Comparison of ENCODE assay signal across 8 mouse cellular contexts in genomic region chr5:110230780-110231461, GRCm38 (mm10). TPM values are rescaled to one million over a fixed set of nuclear protein-coding genes. Genes with fewer than 3 reads are reported as not detected.
DNase-seq lines count a peak whose midpoint lies in the region; ATAC-seq and TF ChIP-seq lines count a peak whose summit lies in the region.

Gene Ankle2 (plus strand): TSS chr5:110231004.

- TF ChIP-seq POLR2A in olfactory bulb, adult 2 months (IDR thresholded peaks at IDR 0.05; ENCODE audit: insufficient read depth, low read depth, low read length): peak; percentile 76
- peak; percentile 84 for TF ChIP-seq POLR2A in thymus, adult 2 months (IDR thresholded peaks at IDR 0.05; ENCODE audit: control insufficient read depth, extremely low read depth, insufficient read depth, low read length, poor library complexity)

- H3K4me3 ChIP-seq in ES-E14 (ENCODE audit: insufficient read depth in 1 of 2, low read depth in 1 of 2, low read length in 2 of 2, poor library complexity in 1 of 2, severe bottlenecking in 1 of 2): peak within 1 kb of the TSS; percentile 81 to 97
- H3K4me3 ChIP-seq in forebrain, embryonic 16.5 days (replicated peaks; ENCODE audit: low read length): peak within 1 kb of the TSS; percentile 95
- H3K4me3 ChIP-seq in layer of hippocampus, adult 2 months: peak within 1 kb of the TSS; percentile 83
- H3K4me3 ChIP-seq in lung, embryonic 14.5 days (ENCODE audit: low read depth, low read length): peak within 1 kb of the TSS; percentile 94
- peak within 1 kb of the TSS; percentile 83 for H3K4me3 ChIP-seq in olfactory bulb, adult 2 months (ENCODE audit: insufficient read depth, low read depth, low read length)
- peak within 1 kb of the TSS; percentile 88 for H3K4me3 ChIP-seq in thymus, adult 2 months (ENCODE audit: control insufficient read depth, insufficient read depth, low read length)

- ATAC-seq in forebrain, embryonic 16.5 days: peak; percentile 98
- ATAC-seq in lung, embryonic 14.5 days (ENCODE audit: insufficient read depth): peak; percentile 98

- intact Hi-C loops in heart, postnatal 36 days (cut with DNase I): no loop called here

- WGBS in forebrain, embryonic 16.5 days: 0% methylated on average over 76 of the region's 81 CpGs
- under 1% methylated on average over 79 of the region's 81 CpGs for WGBS in lung, embryonic 14.5 days
- WGBS in olfactory bulb, adult 2 months: under 1% methylated on average over 80 of the region's 81 CpGs
- under 1% methylated on average over 81 of the region's 81 CpGs for WGBS in thymus, adult 2 months

- no peak; the same call in 1 of the 2 replicates for TF ChIP-seq CTCF in layer of hippocampus, adult 2 months (conservative IDR thresholded peaks at IDR 0.05)
- TF ChIP-seq CTCF in lung, embryonic 14.5 days (IDR thresholded peaks at IDR 0.05; ENCODE audit: low read depth): no peak
- no peak for TF ChIP-seq CTCF in olfactory bulb, adult 2 months (IDR thresholded peaks at IDR 0.05; ENCODE audit: insufficient read depth, low read depth, low read length)
- peak; percentile 30; the same call in 1 of the 2 replicates for TF ChIP-seq CTCF in thymus, adult 2 months (IDR thresholded peaks at IDR 0.05; ENCODE audit: borderline replicate concordance, control insufficient read depth, extremely low read depth, insufficient read depth, low read length, poor library complexity)

- in situ Hi-C loops in ES-E14 (cut with MboI; ENCODE audit: low sequenced_read_pairs in 2 of 2, unreplicated experiment in 2 of 2): no loop called here

- peak within 1 kb of the TSS; percentile 77 for H3K4me2 ChIP-seq in forebrain, embryonic 16.5 days (ENCODE audit: low read length)
- H3K4me2 ChIP-seq in lung, embryonic 14.5 days: peak within 1 kb of the TSS; percentile 71

- peak; percentile 90 for DNase-seq in ES-E14 (ENCODE audit: low read depth, low spot score)
- peak; percentile 90 for DNase-seq in cerebellum, adult 11-12 months
- peak; percentile 93 to 97 for DNase-seq in heart, postnatal 36 days
- peak; percentile 84 to 90 for DNase-seq in layer of hippocampus, adult 2 months (ENCODE audit: low spot score in 2 of 2)
- peak; percentile 96 for DNase-seq in lung, embryonic 14.5 days
- peak; percentile 93 for DNase-seq in thymus, adult 2 months

- H3K9ac ChIP-seq in ES-E14 (ENCODE audit: insufficient read depth, low read depth, low read length, poor library complexity, severe bottlenecking): peak within 1 kb of the TSS; percentile 98
- peak within 1 kb of the TSS; percentile 95 for H3K9ac ChIP-seq in forebrain, embryonic 16.5 days (replicated peaks; ENCODE audit: low read depth, low read length)
- H3K9ac ChIP-seq in lung, embryonic 14.5 days: peak within 1 kb of the TSS; percentile 97

- peak within 1 kb of the TSS; percentile 75 for H3K27ac ChIP-seq in ES-E14 (ENCODE audit: insufficient read depth, low read depth, low read length, poor library complexity, severe bottlenecking)
- H3K27ac ChIP-seq in forebrain, embryonic 16.5 days (ENCODE audit: low read length): peak within 1 kb of the TSS; percentile 92
- peak within 1 kb of the TSS; percentile 96 for H3K27ac ChIP-seq in layer of hippocampus, adult 2 months
- H3K27ac ChIP-seq in lung, embryonic 14.5 days (ENCODE audit: low read depth): peak within 1 kb of the TSS; percentile 97
- H3K27ac ChIP-seq in olfactory bulb, adult 2 months (ENCODE audit: insufficient read depth, low read depth, low read length): peak within 1 kb of the TSS; percentile 74
- peak within 1 kb of the TSS; percentile 27; the same call in 1 of the 2 replicates for H3K27ac ChIP-seq in thymus, adult 2 months (ENCODE audit: control insufficient read depth, insufficient read depth, low read length)

- H3K27me3 ChIP-seq in forebrain, embryonic 16.5 days (replicated peaks; ENCODE audit: control insufficient read depth, insufficient read depth, low read length): no peaks in the 10 kb centered on the region
- no peaks in the 10 kb centered on the region for H3K27me3 ChIP-seq in lung, embryonic 14.5 days (ENCODE audit: insufficient read depth, low read length)
- H3K27me3 ChIP-seq in thymus, adult 2 months (ENCODE audit: control insufficient read depth, insufficient read depth, low read length): no peaks in the 10 kb centered on the region

- H3K36me3 ChIP-seq in ES-E14 (ENCODE audit: control insufficient read depth, insufficient read depth, low read length, poor library complexity, severe bottlenecking): peaks cover 5% of the 10 kb centered on the region
- no peaks in the 10 kb centered on the region; the same call in 1 of the 2 replicates for H3K36me3 ChIP-seq in forebrain, embryonic 16.5 days (ENCODE audit: control insufficient read depth, insufficient read depth)
- H3K36me3 ChIP-seq in lung, embryonic 14.5 days (ENCODE audit: insufficient read depth): peaks cover 29% of the 10 kb centered on the region
- H3K36me3 ChIP-seq in thymus, adult 2 months (ENCODE audit: control insufficient read depth, insufficient read depth, low read length): 0 out of 2 replicates have a peak, but pooled peaks cover 9% of the 10 kb centered on the region

- no peaks in the 10 kb centered on the region for H3K9me3 ChIP-seq in ES-E14 (ENCODE audit: control insufficient read depth, insufficient read depth, low read depth, low read length)
- no peaks in the 10 kb centered on the region for H3K9me3 ChIP-seq in forebrain, embryonic 16.5 days (ENCODE audit: control insufficient read depth, low read length)
- no peaks in the 10 kb centered on the region for H3K9me3 ChIP-seq in lung, embryonic 14.5 days (ENCODE audit: low read depth, low read length)

- H3K4me1 ChIP-seq in ES-E14 (ENCODE audit: control insufficient read depth in 2 of 2, insufficient read depth in 2 of 2, low read length in 2 of 2, poor library complexity in 1 of 2): 0 out of 4 replicates have a peak, but pooled peaks cover 0 to 2% of the 10 kb centered on the region in 2 experiments
- H3K4me1 ChIP-seq in forebrain, embryonic 16.5 days (replicated peaks; ENCODE audit: control insufficient read depth, insufficient read depth, low read length): peaks cover 23% of the 10 kb centered on the region
- H3K4me1 ChIP-seq in lung, embryonic 14.5 days (ENCODE audit: insufficient read depth): peaks cover 2% of the 10 kb centered on the region; the same call in 1 of the 2 replicates
- H3K4me1 ChIP-seq in olfactory bulb, adult 2 months (ENCODE audit: control insufficient read depth, insufficient read depth, low read length): peaks cover 2% of the 10 kb centered on the region; the same call in 1 of the 2 replicates
- H3K4me1 ChIP-seq in thymus, adult 2 months (replicated peaks; ENCODE audit: control insufficient read depth, insufficient read depth, low read length): peaks cover 3% of the 10 kb centered on the region

TF ChIP-seq in ES-E14, 5 proteins besides CTCF, POLR2A, EP300 and RAD21:
- TF ChIP-seq ZC3H11A (IDR thresholded peaks at IDR 0.05; ENCODE audit: borderline replicate concordance, low read depth, low read length) (no peak), HCFC1 (IDR thresholded peaks at IDR 0.05; ENCODE audit: borderline replicate concordance, insufficient read depth, low read length) (peak; percentile 89)

RNA-seq across cellular contexts. Expression of gene Ankle2, which starts in this region (rescaled TPM):
- total RNA-seq in ES-E14 (2012; rRNA removed): 83.3 and 134 TPM in 2 replicates
- 25.2 and 29.1 TPM in 2 replicates for polyA plus RNA-seq in forebrain, embryonic 16.5 days (2015; fragmentation: Nextera tagmentation; extraction: Ambion mirVana)
- 10 to 100 TPM; 29.4 to 30.5 TPM for total RNA-seq in heart, postnatal 36 days (2021)
- total RNA-seq in layer of hippocampus, adult 2 months (2021): 10 to 100 TPM; 34.7 to 41.3 TPM
- polyA plus RNA-seq in lung, embryonic 14.5 days (2014; fragmentation: Nextera tagmentation; extraction: Ambion mirVana): 35.5 and 39.8 TPM in 2 replicates
- not detected in 2 replicates for polyA plus RNA-seq in olfactory bulb, adult 2 months (2012; ENCODE audit: insufficient read depth, insufficient read length, low replicate concordance, missing spikeins)
- 12.9 and 13.5 TPM in 2 replicates for polyA plus RNA-seq in thymus, adult 2 months (2012; rRNA removed)

Comparison
In these comparisons a context has a peak if more than half of its experiments do, and no peak if none do; other contexts are left out.
1. Peak in every context shown above with its lines: DNase-seq, ATAC-seq, H3K4me3 ChIP-seq and H3K27ac ChIP-seq.
2. H3K27ac ChIP-seq: peak in every context shown above with its lines; median percentile 97 in lung, embryonic 14.5 days; 96 in layer of hippocampus, adult 2 months; 92 in forebrain, embryonic 16.5 days; 75 in ES-E14; 74 in olfactory bulb, adult 2 months; 27 in thymus, adult 2 months.